Mouse (Mus musculus): ENCODE results near the gene Clcnka.

- TF ChIP-seq CTCF (conservative IDR thresholded peaks at IDR 0.05; ENCODE audit: insufficient read depth, insufficient read length, low read depth, low read length), result no peak
- TF ChIP-seq POLR2A (IDR thresholded peaks at IDR 0.05; ENCODE audit: low read depth, low read length), result no peak
Observed at GRCm38 (mm10) chr4:141359222-141359621, 39.3 kb downstream of the Clcnka start.
